Mouse (Mus musculus): ENCODE measurements around the gene Ephb1. TPM values are rescaled to one million over a fixed set of nuclear protein-coding genes. Genes with fewer than 3 reads are reported as not detected.

The Ephb1 gene
- polyA plus RNA-seq, 1 experiment: not detected

- no peak for TF ChIP-seq GATA1 (IDR thresholded peaks at IDR 0.05; ENCODE audit: low read length)
Measured at GRCm38 (mm10) chr9:102190058-102190457, 164.4 kb downstream of the Ephb1 start.

- no peak for TF ChIP-seq GATA1 (IDR thresholded peaks at IDR 0.05; ENCODE audit: low read length)
Measured at GRCm38 (mm10) chr9:102189406-102189805, 165.1 kb downstream of the Ephb1 start.

GRCm38 (mm10) chr9:102183663-102184274, 170.7 kb downstream of the Ephb1 start:
- no peak for TF ChIP-seq GATA1 (IDR thresholded peaks at IDR 0.05; ENCODE audit: low read length)

GRCm38 (mm10) chr9:102181810-102182490, 172.5 kb downstream of the Ephb1 start:
- no peak for TF ChIP-seq GATA1 (IDR thresholded peaks at IDR 0.05; ENCODE audit: low read length)

- no peak for TF ChIP-seq GATA1 (IDR thresholded peaks at IDR 0.05; ENCODE audit: low read length)
Measured at GRCm38 (mm10) chr9:102181276-102181675, 173.2 kb downstream of the Ephb1 start.

GRCm38 (mm10) chr9:102180486-102180885, 174.0 kb downstream of the Ephb1 start:
- TF ChIP-seq GATA1 (IDR thresholded peaks at IDR 0.05; ENCODE audit: low read length): no peak

- no peak for TF ChIP-seq GATA1 (IDR thresholded peaks at IDR 0.05; ENCODE audit: low read length)
Measured at GRCm38 (mm10) chr9:102180070-102180469, 174.4 kb downstream of the Ephb1 start.

- TF ChIP-seq GATA1 (IDR thresholded peaks at IDR 0.05; ENCODE audit: low read length): no peak
Measured at GRCm38 (mm10) chr9:102169706-102170105, 184.8 kb downstream of the Ephb1 start.

- TF ChIP-seq GATA1 (IDR thresholded peaks at IDR 0.05; ENCODE audit: low read length): no peak
Measured at GRCm38 (mm10) chr9:102155876-102156275, 198.6 kb downstream of the Ephb1 start.

- TF ChIP-seq GATA1 (IDR thresholded peaks at IDR 0.05; ENCODE audit: low read length): no peak
Measured at GRCm38 (mm10) chr9:102139181-102139580, 215.3 kb downstream of the Ephb1 start.

GRCm38 (mm10) chr9:102138671-102139070, 215.8 kb downstream of the Ephb1 start:
- no peak for TF ChIP-seq GATA1 (IDR thresholded peaks at IDR 0.05; ENCODE audit: low read length)

- TF ChIP-seq GATA1 (IDR thresholded peaks at IDR 0.05; ENCODE audit: low read length): no peak
Measured at GRCm38 (mm10) chr9:102138187-102138586, 216.3 kb downstream of the Ephb1 start.

- TF ChIP-seq GATA1 (IDR thresholded peaks at IDR 0.05; ENCODE audit: low read length): no peak
Measured at GRCm38 (mm10) chr9:102130506-102130905, 224.0 kb downstream of the Ephb1 start.

GRCm38 (mm10) chr9:102126510-102126909, 228.0 kb downstream of the Ephb1 start:
- TF ChIP-seq GATA1 (IDR thresholded peaks at IDR 0.05; ENCODE audit: low read length): no peak

GRCm38 (mm10) chr9:102122880-102123453, 231.5 kb downstream of the Ephb1 start:
- no peak for TF ChIP-seq GATA1 (IDR thresholded peaks at IDR 0.05; ENCODE audit: low read length)

- no peak for TF ChIP-seq GATA1 (IDR thresholded peaks at IDR 0.05; ENCODE audit: low read length)
Measured at GRCm38 (mm10) chr9:102119422-102119821, 235.1 kb downstream of the Ephb1 start.

GRCm38 (mm10) chr9:102115326-102115725, 239.2 kb downstream of the Ephb1 start:
- TF ChIP-seq GATA1 (IDR thresholded peaks at IDR 0.05; ENCODE audit: low read length): no peak
